Mouse (Mus musculus): ENCODE measurements around the gene Mrpl41.
"Not testable (repeated sequence)": the region's sequence is repeated elsewhere in the genome, so short reads cannot be mapped to it uniquely, and the experiment has no call there.

Mrpl41 gene

DNA sequence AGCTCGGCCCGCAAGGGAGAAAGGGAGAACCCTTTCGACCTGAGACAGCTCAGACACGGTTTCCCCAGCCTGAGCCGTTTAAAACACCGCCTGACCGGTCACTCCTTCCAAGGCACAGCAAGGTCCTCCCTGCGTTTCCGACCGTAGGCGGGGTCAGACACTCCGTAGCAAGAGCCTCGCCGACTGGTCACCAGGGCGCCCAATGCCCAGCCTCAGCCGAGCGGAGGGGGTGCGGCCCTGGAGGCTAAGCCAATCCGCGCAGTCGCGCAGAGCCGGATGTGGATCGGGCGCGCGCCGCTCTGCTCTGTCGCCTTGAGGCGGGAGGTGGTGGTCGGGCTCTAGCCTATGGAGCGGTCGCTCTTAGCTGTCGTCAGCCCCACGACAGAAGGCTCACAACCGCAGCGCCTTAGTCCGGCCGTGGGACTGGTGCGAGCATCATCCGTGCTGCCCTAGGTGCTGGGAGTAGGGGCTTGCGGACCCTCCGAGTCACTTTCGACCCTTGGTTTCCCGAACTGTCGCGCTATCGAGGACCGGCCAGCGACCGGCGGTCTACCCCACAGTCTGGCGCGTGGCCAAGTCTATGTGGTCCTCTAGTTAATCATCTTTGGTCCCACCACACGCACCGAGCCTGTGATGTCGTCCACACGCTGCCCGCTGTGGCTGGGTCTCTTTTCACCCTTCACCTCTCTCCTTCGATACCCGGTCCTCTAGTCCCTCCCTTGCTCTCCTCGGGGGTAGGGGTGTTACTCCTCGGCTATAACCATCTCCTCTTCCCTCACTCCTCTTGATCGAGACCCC, at the start of gene Mrpl41:
Gene Mrpl41 (minus strand): TSS at position 193 of the 798 bp plus-strand sequence.
- DNase-seq (ENCODE audit: extremely low spot score, low read depth, low spot score): peak; percentile 82

- DNase-seq (ENCODE audit: extremely low spot score, low read depth, low spot score): no peak
Observed at GRCm38 (mm10) chr2:25022678-25023077, 47.8 kb upstream of the Mrpl41 start.

DNA sequence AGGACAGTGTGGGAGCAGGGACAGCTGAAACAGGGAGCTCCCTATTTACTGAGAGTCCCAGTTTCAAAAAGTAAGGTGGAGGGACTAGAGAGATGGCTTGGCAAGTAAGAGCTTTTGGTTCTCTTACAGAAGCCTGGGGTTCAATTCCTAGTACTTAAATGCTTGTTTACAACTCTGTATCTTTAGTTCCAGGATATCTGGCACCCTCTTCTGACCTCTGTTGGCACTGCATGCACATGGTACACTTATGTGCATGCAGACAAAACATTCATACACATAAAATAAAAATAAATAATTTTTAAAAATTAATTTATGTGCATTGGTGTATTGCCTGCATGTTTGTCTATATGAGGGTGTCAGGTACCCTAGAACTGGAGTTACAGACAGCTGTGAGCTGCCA, 33.4 kb upstream of the Mrpl41 start:
- DNase-seq (ENCODE audit: extremely low spot score, low read depth, low spot score): no peak

- no peak for DNase-seq (ENCODE audit: extremely low spot score, low read depth, low spot score)
Observed at GRCm38 (mm10) chr2:25006767-25007166, 31.9 kb upstream of the Mrpl41 start.

- DNase-seq (ENCODE audit: extremely low spot score, low read depth, low spot score): no peak
Observed at GRCm38 (mm10) chr2:25003946-25004786, 29.3 kb upstream of the Mrpl41 start.

DNA sequence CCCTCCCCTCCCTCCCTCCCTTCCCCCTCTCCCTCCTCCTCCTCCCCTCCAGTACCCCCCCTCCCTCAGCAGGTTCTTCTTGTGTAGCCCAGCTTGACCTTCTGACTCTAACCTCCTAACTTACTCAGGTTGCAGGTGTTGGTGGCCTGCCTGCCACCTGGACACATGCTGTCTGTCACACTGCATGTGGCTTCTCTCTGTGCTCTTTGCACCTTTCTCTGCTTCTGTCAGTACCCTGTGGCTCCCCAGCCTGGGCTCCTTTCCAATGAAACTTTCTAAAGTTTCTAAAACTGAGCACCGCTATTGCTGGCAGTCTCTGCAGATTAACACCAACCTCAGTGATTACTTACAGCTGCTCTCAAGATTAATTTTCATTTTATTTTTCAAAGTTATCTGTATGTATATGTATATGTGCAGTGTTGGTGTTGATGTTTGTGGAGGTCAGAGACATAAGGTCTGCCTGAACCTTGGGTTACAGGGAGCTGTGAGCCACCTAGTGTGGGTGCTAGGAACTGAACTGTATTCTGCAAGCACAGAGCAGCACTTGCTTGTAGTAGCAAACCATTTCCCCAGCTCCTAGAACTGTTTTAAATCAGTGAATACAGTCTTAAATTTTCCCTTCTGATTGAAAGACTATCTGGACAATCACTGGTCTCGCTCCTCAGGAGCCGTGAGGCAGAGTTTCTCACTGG, 25.8 kb upstream of the Mrpl41 start:
- peak; percentile 3 for DNase-seq (ENCODE audit: extremely low spot score, low read depth, low spot score)

DNA sequence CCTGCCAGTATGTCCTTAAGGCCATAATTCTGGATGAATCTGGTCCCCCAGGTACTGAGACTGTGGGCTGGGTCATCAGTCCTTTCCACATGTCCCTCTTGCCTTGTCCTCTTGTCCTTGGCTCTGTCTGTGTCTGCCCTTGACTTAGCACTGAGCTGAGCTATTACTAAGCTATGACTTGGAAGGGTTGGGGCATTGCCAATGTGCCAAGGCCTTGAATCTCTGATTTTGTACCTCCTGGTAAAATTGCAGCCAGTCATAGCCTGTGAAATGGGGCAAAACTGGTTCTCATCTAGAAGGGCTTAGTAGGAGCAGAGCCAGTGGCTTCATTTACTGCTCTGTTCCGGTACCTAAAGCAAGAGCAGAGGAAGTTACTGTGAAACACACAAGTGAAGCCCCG, 21.6 kb upstream of the Mrpl41 start:
- DNase-seq (ENCODE audit: extremely low spot score, low read depth, low spot score): no peak

GRCm38 (mm10) chr2:24995332-24995731, 20.4 kb upstream of the Mrpl41 start:
- no peak for DNase-seq (ENCODE audit: extremely low spot score, low read depth, low spot score)

DNA sequence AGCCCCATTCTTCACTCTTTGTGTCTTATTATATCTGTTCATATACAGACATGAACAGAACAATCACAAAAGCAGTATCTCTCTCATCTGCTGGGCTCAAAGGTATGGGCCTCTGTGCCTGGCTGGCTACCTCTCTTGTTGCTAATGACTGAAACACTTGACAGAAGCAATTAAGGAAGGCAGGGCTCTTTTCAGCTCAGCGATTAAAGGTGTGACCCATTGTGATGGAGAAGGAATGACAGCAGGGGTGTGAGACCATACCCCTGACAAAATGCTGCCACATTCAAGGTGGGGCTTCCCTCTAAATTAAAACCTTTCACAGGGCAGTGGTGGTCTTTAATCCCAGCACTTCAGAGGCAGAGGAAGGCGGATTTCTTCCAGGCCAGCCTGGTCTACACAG, 12.9 kb upstream of the Mrpl41 start:
- DNase-seq (ENCODE audit: extremely low spot score, low read depth, low spot score): no peak

- no peak for DNase-seq (ENCODE audit: extremely low spot score, low read depth, low spot score)
Observed at GRCm38 (mm10) chr2:24976960-24977359, 2.1 kb upstream of the Mrpl41 start.

DNA sequence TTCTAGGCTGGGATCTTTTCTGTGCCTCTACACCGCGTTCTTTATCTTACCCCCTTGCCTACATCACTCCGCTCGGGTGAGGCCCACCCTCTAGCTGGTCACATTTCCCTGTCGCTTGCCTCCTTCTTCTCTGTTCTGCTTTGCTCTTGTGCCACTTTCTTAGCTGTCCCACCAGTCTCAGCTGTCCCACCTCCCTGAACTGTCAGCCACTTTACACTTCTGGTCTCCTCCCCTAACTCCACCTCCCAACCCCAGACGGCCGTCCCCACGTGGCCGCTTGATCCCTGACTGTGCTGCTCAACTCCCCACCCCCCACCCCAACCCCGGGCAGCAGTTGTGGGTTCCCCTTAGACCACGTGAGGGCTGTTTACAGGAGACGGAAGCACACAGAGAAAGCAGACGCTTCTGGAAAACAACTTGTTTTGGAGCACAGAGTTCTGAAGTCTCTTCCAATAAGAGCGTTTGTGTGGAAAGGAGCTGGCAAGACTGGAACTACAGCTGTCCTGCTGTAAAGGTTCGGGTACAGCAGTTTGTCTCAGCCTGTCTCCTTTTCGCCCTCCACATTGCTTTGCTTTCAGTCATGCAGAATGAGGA, 903 bp upstream of the Mrpl41 start, which contains the start of gene Pnpla7:
Gene Pnpla7 (plus strand): TSS at position 330 of the 594 bp plus-strand sequence.
- no peak for DNase-seq (ENCODE audit: extremely low spot score, low read depth, low spot score)

DNA sequence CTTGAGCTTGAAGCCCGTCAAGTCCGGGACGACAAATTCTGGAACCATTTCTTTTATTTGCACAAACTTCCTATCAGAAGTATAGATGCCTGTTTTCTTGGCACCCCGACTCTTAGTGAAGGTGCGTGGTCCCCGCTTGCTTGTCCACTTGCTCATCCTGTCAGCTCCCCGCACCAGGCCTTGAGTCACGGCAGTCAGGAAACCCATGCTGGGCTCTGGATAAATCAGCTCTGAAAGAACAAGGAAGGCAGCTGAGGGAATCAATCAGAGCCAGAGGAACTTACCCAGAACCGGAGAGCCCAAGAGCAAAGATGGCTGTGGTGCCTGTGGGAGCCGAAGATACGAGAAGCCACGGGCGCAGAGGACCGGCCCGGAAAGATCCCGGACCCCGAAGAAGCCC, 446 bp downstream of the Mrpl41 start:
- not testable (repeated sequence) for DNase-seq (ENCODE audit: extremely low spot score, low read depth, low spot score)

DNA sequence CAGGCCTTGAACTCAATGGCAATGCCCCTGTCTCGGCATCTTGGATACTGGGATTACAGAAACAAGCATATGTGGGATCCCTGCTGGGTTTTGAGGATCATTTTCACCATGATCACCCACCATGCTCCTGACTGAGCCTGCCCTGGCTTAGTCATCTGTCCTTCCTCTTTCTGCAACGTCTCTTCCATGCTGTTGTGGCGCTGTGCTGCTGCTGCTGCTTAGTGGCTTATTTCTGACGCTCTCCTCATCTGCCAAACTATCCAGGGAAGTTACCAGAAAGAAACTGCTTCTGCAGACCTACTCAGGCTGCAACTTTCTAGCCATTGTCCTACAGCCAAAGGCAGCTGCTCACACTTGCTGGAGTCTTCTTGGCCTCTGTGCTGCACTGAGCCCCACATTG, 4.5 kb downstream of the Mrpl41 start:
- DNase-seq (ENCODE audit: extremely low spot score, low read depth, low spot score): no peak

- no peak for DNase-seq (ENCODE audit: extremely low spot score, low read depth, low spot score)
Observed at GRCm38 (mm10) chr2:24962304-24963000, 12.4 kb downstream of the Mrpl41 start, which contains the start of gene Dph7. Gene Dph7, plus strand, starts transcription at chr2:24962400.

- DNase-seq (ENCODE audit: extremely low spot score, low read depth, low spot score): no peak
Observed at GRCm38 (mm10) chr2:24960910-24961309, 14.0 kb downstream of the Mrpl41 start.

- no peak for DNase-seq (ENCODE audit: extremely low spot score, low read depth, low spot score)
Observed at GRCm38 (mm10) chr2:24952537-24953055, 22.3 kb downstream of the Mrpl41 start.

GRCm38 (mm10) chr2:24950189-24950535, 24.7 kb downstream of the Mrpl41 start:
- DNase-seq (ENCODE audit: extremely low spot score, low read depth, low spot score): no peak

DNA sequence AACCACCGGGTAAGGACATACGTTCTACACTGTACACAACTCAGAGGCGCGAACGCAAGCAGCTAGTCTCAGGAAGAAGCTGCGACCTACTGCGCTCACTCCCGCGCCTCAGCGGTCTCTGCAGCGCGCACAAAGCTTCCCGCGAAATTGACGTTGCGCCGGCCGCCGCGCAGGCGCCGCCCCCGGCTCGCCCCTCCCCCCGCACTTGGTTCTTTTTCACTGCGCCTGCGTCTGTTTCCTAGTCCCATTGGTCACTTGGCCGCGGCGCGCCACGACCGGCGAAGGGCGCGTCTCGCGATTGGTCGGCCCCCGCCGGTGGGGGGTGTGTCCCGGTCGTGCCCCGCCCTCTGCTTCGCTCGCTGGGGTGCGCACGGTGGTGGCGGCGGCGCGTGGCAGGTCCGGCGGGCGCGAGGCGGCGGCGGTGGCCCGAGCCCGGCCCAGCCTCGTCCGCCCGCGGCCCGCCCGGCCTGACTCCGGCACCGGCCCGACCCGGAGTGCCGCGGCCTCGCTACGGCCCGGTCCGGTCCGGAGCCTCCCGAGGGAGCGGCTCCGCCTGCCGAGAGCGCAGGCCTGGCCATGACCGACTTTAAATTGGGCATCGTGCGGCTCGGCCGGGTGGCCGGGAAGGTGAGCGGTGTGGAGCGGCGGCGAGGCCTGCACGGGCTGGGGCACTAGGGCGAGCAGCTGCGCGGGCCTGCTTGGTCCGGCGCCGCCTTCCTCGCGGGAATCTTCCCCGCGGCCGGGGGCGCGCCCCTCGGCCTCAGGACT, 25.3 kb downstream of the Mrpl41 start, which contains the start of gene Zmynd19:
Gene Zmynd19 (plus strand): TSS at position 372 of the 768 bp plus-strand sequence.
- peak; percentile 56 for DNase-seq (ENCODE audit: extremely low spot score, low read depth, low spot score)

GRCm38 (mm10) chr2:24944304-24944703, 30.6 kb downstream of the Mrpl41 start:
- not testable (repeated sequence) for DNase-seq (ENCODE audit: extremely low spot score, low read depth, low spot score)
